Mouse (Mus musculus) megakaryocyte, embryonic 14.5 days (primary cell): ENCODE measurements around the gene Esrp2.

Source experiments
- FLI1 ChIP-seq: IDR thresholded peaks from 2 replicates; pipeline ENCODE4 v1.6.1; 2012; ENCODE audit warnings: low read length, inconsistent platforms, mixed read lengths
- GATA1 ChIP-seq: IDR thresholded peaks from 3 replicates; pipeline ENCODE4 v1.6.1; 2012; ENCODE audit warnings: mixed read lengths, low read length, inconsistent platforms, borderline replicate concordance

DNA sequence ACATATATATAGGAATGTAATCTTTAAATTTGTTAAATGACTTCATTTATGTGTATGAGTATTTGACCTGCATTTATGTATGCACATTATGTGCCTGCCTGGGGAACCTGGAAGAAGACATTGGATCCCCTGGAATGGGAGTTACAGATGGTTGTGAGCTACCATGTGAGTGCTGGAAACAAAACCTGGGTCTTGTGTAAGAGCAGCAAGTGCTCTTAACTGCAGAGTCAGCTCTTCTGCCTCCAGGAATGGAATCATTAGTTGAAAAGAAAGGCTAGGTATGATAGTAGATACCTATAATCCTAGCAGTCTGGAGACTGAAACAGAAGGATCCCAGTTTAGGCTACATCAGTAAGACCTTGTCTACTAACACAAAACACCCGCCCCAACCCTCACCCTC, 10.7 kb downstream of the Esrp2 start:
- TF ChIP-seq GATA1 (no peak), FLI1 (no peak)
